Mouse (Mus musculus): ENCODE results near the gene Cbx1.

DNA sequence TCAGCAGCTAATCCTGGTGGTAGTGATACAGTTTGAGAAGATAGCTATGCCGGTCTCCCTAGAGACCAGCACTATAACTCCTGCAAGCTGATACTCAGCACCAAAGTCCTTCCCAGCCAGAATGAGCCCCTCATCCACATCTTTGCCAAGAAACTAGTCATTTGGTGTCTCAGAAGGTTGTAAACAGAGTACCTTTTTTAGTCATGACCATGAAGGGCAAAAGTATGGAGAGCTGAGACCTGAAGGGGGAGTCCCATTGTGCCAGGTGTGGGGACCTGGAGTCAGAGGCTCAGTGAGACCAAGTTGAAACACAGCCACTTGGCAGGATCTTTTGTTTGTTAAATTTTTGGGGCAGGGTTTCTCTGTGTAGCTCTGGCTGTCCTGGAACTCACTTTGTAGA, 45.2 kb downstream of the Cbx1 start:
- TF ChIP-seq TAL1 (IDR thresholded peaks at IDR 0.05; ENCODE audit: low read length) (no peak), GATA1 (IDR thresholded peaks at IDR 0.05; ENCODE audit: low read length) (no peak)

All from erythroblast, embryonic 14.5 days (primary cell).